Mouse (Mus musculus): ENCODE data around the gene Prox1. TPM values are rescaled to one million over a fixed set of nuclear protein-coding genes. Genes with fewer than 3 reads are reported as not detected.

The Prox1 gene
- polyA plus RNA-seq, 1 experiment from 2014 or later, result 9.7 TPM

DNA sequence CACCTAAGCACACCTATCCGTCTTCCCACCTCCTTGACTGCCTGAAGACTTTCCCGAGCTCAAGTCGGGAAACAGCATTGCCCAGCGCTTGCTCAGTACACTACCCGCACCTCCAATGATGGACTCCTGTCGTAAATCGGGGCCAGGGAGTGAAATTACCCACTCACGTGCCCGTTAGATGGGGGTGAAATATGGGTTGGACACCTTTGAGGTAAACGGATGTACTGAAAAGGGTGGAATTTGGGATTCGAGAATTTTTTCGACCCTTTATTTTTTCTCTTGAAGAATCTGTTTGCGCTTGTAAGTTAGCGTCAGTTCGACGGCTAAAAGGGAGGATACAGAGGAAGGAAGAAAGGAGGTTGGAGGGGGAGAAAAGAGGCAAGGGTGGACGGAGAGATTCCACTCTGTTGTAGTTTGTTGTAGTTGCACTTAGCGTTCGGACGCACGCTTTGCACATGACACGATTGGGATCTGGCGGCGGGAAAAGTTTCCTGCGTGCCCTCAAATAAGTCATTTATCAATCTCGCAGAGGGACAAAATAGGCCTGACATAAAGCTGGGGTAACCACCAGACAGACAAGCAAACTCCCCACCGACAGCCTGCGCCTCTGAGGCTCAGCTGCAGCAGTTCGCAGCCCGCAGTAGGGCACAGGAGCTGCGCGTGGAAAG lies 1.9 kb upstream of the Prox1 start:
- H3K4me3 ChIP-seq (replicated peaks), result peak overlapping the region; percentile 71
- no peak for ATAC-seq
- peak overlapping the region; percentile 90 for H3K4me2 ChIP-seq (replicated peaks)
- WGBS, result under 1% methylated on average over 32 of the region's 32 CpGs
- H3K9ac ChIP-seq (replicated peaks), result peak overlapping the region; percentile 39; the same call in 1 of the 2 replicates
- H3K4me1 ChIP-seq (replicated peaks), result peaks cover 65% of the 10 kb centered on the region
- H3K27ac ChIP-seq, result no peak overlapping the region
- no peaks in the 10 kb centered on the region for H3K36me3 ChIP-seq
- H3K9me3 ChIP-seq, result no peaks in the 10 kb centered on the region
- peaks cover 52% of the 10 kb centered on the region for H3K27me3 ChIP-seq

GRCm38 (mm10) chr1:190171750-190172149 lies 1.2 kb upstream of the Prox1 start:
- Histone ChIP-seq H3K9me3 (no peaks in the 10 kb centered on the region), H3K4me3 (replicated peaks) (peak overlapping the region; percentile 71), H3K9ac (replicated peaks) (no peak overlapping the region), H3K4me1 (replicated peaks) (peaks cover 67% of the 10 kb centered on the region), H3K4me2 (replicated peaks) (peak overlapping the region; percentile 90), H3K27ac (no peak overlapping the region), H3K27me3 (peaks cover 50% of the 10 kb centered on the region), H3K36me3 (no peaks in the 10 kb centered on the region)
- WGBS, result under 1% methylated on average over 12 of the region's 12 CpGs
- ATAC-seq, result no peak

- Histone ChIP-seq H3K4me3 (replicated peaks) (peak overlapping the region; percentile 71), H3K9ac (replicated peaks) (peak overlapping the region; percentile 85)
These were observed 827 bp upstream of the Prox1 start for GRCm38 (mm10) chr1:190171341-190171740.

DNA sequence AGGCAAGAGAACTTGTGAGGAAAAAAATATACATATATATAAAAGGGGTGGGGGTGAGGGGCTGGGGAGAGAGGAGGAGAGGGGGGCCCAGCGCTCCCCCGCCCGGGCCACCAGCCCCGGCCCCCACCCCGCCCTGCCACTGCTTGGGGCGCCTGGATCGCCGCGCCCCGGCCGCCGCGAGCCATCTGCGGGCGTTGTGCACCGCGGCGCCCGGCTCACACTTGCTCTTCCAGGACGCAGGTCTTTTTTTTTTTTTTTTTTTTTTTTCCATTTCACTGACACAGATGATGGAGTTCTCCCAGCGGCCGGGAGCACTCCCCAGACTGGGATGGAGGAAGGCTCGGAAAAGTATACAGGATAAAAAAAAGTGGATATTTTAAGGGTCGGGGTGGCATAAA lies 304 bp upstream of the Prox1 start:
- peak; percentile 56 for ATAC-seq
- peaks cover 72% of the 10 kb centered on the region for H3K4me1 ChIP-seq (replicated peaks)

More at GRCm38 (mm10) chr1:190171341-190171740, 827 bp upstream of the Prox1 start:
- no peak overlapping the region for H3K27ac ChIP-seq
- H3K36me3 ChIP-seq, result no peaks in the 10 kb centered on the region
- peak overlapping the region; percentile 90 for H3K4me2 ChIP-seq (replicated peaks)
- 3% methylated on average over 10 of the region's 10 CpGs for WGBS
- ATAC-seq, result no peak
- H3K27me3 ChIP-seq, result peaks cover 48% of the 10 kb centered on the region
- H3K9me3 ChIP-seq, result no peaks in the 10 kb centered on the region
- H3K4me1 ChIP-seq (replicated peaks), result peaks cover 67% of the 10 kb centered on the region

DNA sequence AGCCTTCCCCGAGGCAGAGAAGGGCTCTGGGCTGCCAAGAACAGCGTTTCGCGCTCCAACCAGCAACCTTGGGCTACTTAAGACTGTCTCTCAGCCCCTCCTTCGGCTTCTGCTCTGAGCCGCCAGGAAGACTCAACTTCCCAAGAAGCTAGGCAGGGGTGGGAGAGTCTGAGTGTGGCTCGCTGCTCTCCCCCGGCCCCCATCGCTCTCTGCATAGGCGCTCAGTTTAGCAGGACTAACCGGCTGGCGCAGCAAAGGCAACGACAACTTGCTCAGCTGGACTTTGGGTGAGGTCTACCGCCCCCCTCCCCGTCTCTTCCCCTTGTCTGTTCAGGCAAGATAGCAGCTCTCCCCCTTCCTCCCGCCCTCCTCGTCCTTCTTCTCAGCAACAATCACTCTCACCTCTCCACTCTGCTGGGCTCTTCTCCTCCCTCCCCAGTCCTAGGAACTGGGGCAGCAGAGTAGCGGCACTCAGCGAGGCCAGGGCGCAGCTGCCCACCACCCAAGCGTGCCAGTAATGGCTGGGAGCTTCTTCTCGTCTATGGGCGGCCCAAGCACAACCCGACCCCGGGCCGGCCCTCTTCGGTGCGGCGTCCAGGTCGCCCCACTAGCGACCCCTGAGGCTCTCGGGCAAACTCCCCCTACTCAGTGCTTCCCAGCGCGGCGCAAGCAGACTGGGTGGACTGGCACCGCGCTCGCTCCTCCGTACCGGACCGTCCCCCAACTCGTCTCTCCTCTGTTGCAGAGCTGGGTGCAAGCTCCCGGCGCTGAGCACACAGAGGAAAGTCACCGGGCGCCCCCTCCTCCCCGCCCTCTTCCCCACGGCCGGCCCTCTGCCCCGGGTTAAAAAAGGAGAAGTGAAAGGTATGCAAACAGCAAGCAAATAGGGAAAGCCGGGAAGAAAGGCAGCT lies 1.5 kb downstream of the Prox1 start:
- Histone ChIP-seq H3K4me1 (replicated peaks) (peaks cover 60% of the 10 kb centered on the region), H3K27ac (peak overlapping the region; percentile 88), H3K4me3 (replicated peaks) (peak overlapping the region; percentile 71), H3K9ac (replicated peaks) (peak overlapping the region; percentile 85), H3K36me3 (no peaks in the 10 kb centered on the region), H3K4me2 (replicated peaks) (peak overlapping the region; percentile 90), H3K27me3 (peaks cover 29% of the 10 kb centered on the region), H3K9me3 (no peaks in the 10 kb centered on the region)
- under 1% methylated on average over 51 of the region's 51 CpGs for WGBS
- peak; percentile 62 for ATAC-seq

More for the DNA sequence above, 304 bp upstream of the Prox1 start:
- Histone ChIP-seq H3K9ac (replicated peaks) (peak overlapping the region; percentile 85), H3K36me3 (no peaks in the 10 kb centered on the region), H3K27me3 (peaks cover 45% of the 10 kb centered on the region), H3K4me3 (replicated peaks) (peak overlapping the region; percentile 71), H3K4me2 (replicated peaks) (peak overlapping the region; percentile 90), H3K9me3 (no peaks in the 10 kb centered on the region), H3K27ac (peak overlapping the region; percentile 88)
- whole genome bisulfite sequencing, result 0% methylated on average over 23 of the region's 24 CpGs

- ATAC-seq, result no peak
- H3K9me3 ChIP-seq, result no peaks in the 10 kb centered on the region
- peak overlapping the region; percentile 85 for H3K9ac ChIP-seq (replicated peaks)
- WGBS, result 2% methylated on average over 4 of the region's 4 CpGs
- peak overlapping the region; percentile 71 for H3K4me3 ChIP-seq (replicated peaks)
- no peak overlapping the region for H3K27ac ChIP-seq
- H3K27me3 ChIP-seq, result peaks cover 22% of the 10 kb centered on the region
- peak overlapping the region; percentile 90 for H3K4me2 ChIP-seq (replicated peaks)
- H3K4me1 ChIP-seq (replicated peaks), result peaks cover 53% of the 10 kb centered on the region
- H3K36me3 ChIP-seq, result no peaks in the 10 kb centered on the region
These were observed 2.4 kb downstream of the Prox1 start for GRCm38 (mm10) chr1:190168115-190168514.

DNA sequence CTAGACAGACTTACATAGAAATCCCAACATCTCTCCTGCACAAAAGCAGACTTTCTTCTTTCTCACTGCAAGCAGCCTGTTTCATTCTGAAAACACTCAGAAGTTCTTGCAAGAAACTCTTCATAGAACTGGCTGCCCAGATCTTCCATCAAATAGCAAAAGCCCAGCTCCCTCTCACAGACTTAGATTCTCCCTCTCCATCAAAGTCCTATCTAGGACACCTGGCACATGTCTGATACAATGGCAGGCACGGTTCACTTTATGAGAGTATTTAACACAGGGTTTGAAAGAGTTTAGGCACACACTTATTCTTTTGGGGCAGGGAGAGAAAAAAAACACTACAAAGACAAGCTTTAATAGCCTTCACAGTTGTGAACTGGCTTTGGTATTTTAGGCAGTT lies 2.9 kb downstream of the Prox1 start:
- H3K4me3 ChIP-seq (replicated peaks), result peak overlapping the region; percentile 71
- no peaks in the 10 kb centered on the region for H3K36me3 ChIP-seq
- H3K9ac ChIP-seq (replicated peaks), result no peak overlapping the region; the same call in 1 of the 2 replicates
- peak overlapping the region; percentile 90 for H3K4me2 ChIP-seq (replicated peaks)
- WGBS, result 4% methylated on average over 1 of the region's 1 CpGs
- H3K4me1 ChIP-seq (replicated peaks), result peaks cover 48% of the 10 kb centered on the region
- peaks cover 22% of the 10 kb centered on the region for H3K27me3 ChIP-seq
- no peak for ATAC-seq
- no peaks in the 10 kb centered on the region for H3K9me3 ChIP-seq
- H3K27ac ChIP-seq, result no peak overlapping the region

GRCm38 (mm10) chr1:190165511-190165910 lies 5.0 kb downstream of the Prox1 start:
- Histone ChIP-seq H3K4me3 (replicated peaks) (no peak overlapping the region), H3K4me1 (replicated peaks) (peaks cover 39% of the 10 kb centered on the region), H3K9ac (replicated peaks) (no peak overlapping the region), H3K27me3 (peaks cover 14% of the 10 kb centered on the region), H3K27ac (no peak overlapping the region), H3K36me3 (peaks cover 11% of the 10 kb centered on the region), H3K4me2 (replicated peaks) (no peak overlapping the region), H3K9me3 (no peaks in the 10 kb centered on the region)
- WGBS, result 9% methylated on average over 4 of the region's 4 CpGs
- ATAC-seq, result no peak

- no peak for ATAC-seq
- 85% methylated on average over 6 of the region's 6 CpGs for WGBS
- no peaks in the 10 kb centered on the region for H3K9me3 ChIP-seq
These were observed 7.0 kb downstream of the Prox1 start for GRCm38 (mm10) chr1:190163471-190163870.

GRCm38 (mm10) chr1:190161708-190162465 lies 8.6 kb downstream of the Prox1 start:
- no peak overlapping the region for H3K9ac ChIP-seq (replicated peaks)
- no peak overlapping the region for H3K4me3 ChIP-seq (replicated peaks)
- H3K4me1 ChIP-seq (replicated peaks), result peaks cover 30% of the 10 kb centered on the region
- H3K27ac ChIP-seq, result no peak overlapping the region
- peaks cover 12% of the 10 kb centered on the region for H3K36me3 ChIP-seq
- H3K4me2 ChIP-seq (replicated peaks), result no peak overlapping the region
- peaks cover 25% of the 10 kb centered on the region for H3K27me3 ChIP-seq
- WGBS, result 65% methylated on average over 19 of the region's 19 CpGs
- H3K9me3 ChIP-seq, result no peaks in the 10 kb centered on the region
- ATAC-seq, result no peak

More at GRCm38 (mm10) chr1:190163471-190163870, 7.0 kb downstream of the Prox1 start:
- Histone ChIP-seq H3K4me1 (replicated peaks) (peaks cover 41% of the 10 kb centered on the region), H3K4me3 (replicated peaks) (no peak overlapping the region), H3K36me3 (peaks cover 12% of the 10 kb centered on the region), H3K27ac (no peak overlapping the region), H3K4me2 (replicated peaks) (no peak overlapping the region), H3K27me3 (peaks cover 20% of the 10 kb centered on the region), H3K9ac (replicated peaks) (no peak overlapping the region)

DNA sequence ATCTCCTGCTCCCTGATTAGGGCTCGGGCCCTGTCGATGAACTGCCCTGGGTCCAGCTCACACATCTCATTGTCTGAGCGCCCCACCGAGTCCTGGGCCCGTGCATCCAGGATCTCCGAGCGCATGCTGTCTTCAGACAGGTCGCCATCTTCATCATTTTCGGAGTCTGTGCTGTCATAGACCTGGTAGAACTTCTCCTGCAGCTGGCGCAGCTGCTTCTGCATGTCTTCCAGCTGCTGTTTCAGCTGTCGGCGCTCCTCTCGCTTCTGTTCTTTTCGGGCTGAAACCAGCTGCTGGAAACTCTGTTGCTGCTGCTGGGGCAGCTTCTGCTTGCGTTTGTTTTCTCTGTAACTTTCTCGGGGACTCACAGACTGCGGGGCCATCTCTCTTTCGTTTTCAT lies 9.2 kb downstream of the Prox1 start:
- no peak for ATAC-seq
- WGBS, result 78% methylated on average over 18 of the region's 18 CpGs
- Histone ChIP-seq H3K4me1 (replicated peaks) (peaks cover 34% of the 10 kb centered on the region), H3K27ac (no peak overlapping the region), H3K27me3 (peaks cover 24% of the 10 kb centered on the region), H3K9ac (replicated peaks) (no peak overlapping the region), H3K4me3 (replicated peaks) (no peak overlapping the region), H3K4me2 (replicated peaks) (no peak overlapping the region), H3K36me3 (peaks cover 12% of the 10 kb centered on the region), H3K9me3 (no peaks in the 10 kb centered on the region)
